Mouse (Mus musculus): Measurements from ENCODE around the gene Son. TPM values are rescaled to one million over a fixed set of nuclear protein-coding genes. Genes with fewer than 3 reads are reported as not detected.
A peak's percentile ranks its signal among the peaks of the same experiment; 100 is the strongest.
"Not testable (repeated sequence)": the region's sequence is repeated elsewhere in the genome, so short reads cannot be mapped to it uniquely, and the experiment has no call there.

The Son gene
- polyA plus RNA-seq, 1 experiment, result 31.9 TPM

DNA sequence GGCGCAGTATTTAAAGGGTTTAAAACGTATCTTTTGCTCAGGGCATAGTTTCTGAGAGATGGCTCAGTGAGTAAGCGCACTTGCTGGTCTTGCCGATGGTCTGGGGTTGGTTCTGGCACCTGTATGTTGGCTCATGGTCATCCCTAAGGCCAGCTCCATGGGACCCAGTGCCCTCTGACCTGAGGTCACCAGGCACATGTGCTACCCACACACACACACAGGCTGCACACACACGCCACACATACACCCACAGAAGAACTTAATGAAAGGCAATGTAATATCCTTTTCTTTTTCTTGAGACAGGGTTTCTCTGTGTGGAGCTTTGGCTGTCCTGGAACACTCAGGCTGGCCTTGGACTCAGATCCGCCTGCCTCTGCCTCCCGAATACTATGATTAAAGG lies 14.4 kb upstream of the Son start:
- TF ChIP-seq FLI1 (IDR thresholded peaks at IDR 0.05; ENCODE audit: low read length), result no peak
- TF ChIP-seq GATA1 (IDR thresholded peaks at IDR 0.05; ENCODE audit: borderline replicate concordance, low read length), result no peak
- Histone ChIP-seq H3K9me3 (no peaks in the 10 kb centered on the region), H3K4me3 (replicated peaks) (no peak overlapping the region), H3K27me3 (replicated peaks) (no peaks in the 10 kb centered on the region), H3K36me3 (replicated peaks; ENCODE audit: low read length) (peaks cover 92% of the 10 kb centered on the region), H3K4me1 (peaks cover 27% of the 10 kb centered on the region)

- peaks cover 92% of the 10 kb centered on the region for H3K36me3 ChIP-seq (replicated peaks; ENCODE audit: low read length)
- no peak for TF ChIP-seq FLI1 (IDR thresholded peaks at IDR 0.05; ENCODE audit: low read length)
- no peak for TF ChIP-seq GATA1 (IDR thresholded peaks at IDR 0.05; ENCODE audit: borderline replicate concordance, low read length)
- no peak overlapping the region for H3K4me3 ChIP-seq (replicated peaks)
- no peaks in the 10 kb centered on the region for H3K27me3 ChIP-seq (replicated peaks)
- no peaks in the 10 kb centered on the region for H3K9me3 ChIP-seq
- H3K4me1 ChIP-seq, result peaks cover 23% of the 10 kb centered on the region
Observed at GRCm38 (mm10) chr16:91633641-91634040, 13.7 kb upstream of the Son start.

DNA sequence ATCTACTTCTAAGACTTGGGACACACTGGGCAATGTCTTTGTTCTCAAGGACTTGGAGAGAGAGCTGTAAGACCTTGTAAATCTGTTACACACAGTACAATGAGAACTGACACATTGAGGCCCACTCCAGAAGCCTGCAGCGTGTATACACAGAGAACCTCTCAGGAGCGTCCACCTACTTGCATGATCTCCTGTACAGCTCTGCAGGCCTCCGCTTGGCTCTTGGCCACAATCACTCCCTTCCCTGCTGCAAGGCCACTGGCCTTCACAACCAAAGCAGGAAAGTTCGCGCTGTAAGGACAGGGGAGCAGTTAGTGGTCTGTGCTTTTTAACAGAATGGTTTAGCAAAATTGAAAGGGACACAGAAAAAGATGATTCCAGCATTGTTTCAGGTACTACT lies 8.1 kb upstream of the Son start:
- TF ChIP-seq FLI1 (IDR thresholded peaks at IDR 0.05; ENCODE audit: low read length) (no peak), GATA1 (IDR thresholded peaks at IDR 0.05; ENCODE audit: borderline replicate concordance, low read length) (no peak)
- no peaks in the 10 kb centered on the region for H3K27me3 ChIP-seq (replicated peaks)
- H3K36me3 ChIP-seq (replicated peaks; ENCODE audit: low read length), result peaks cover 84% of the 10 kb centered on the region
- peaks cover 4% of the 10 kb centered on the region for H3K4me1 ChIP-seq
- no peaks in the 10 kb centered on the region for H3K9me3 ChIP-seq
- no peak overlapping the region for H3K4me3 ChIP-seq (replicated peaks)

DNA sequence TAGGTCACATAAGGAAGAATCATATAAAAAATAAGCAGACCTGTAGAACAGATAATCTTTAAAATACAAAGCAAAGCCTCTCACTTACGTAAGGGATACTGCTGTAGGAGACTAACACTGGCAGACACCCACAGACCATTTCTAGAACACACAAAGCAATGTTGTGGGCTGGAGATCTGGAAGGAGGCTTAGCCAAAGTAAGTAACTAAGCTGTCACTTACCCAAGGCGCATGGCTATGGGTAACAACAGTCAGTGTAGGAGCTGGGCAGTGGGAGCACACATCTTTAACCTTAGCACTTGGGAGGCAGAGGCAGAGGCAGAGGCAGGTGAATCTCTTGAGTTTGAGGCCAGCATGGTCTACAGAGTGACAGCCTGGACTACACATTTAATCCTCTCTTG lies 7.7 kb upstream of the Son start:
- peaks cover 9% of the 10 kb centered on the region for H3K4me1 ChIP-seq
- H3K9me3 ChIP-seq, result no peaks in the 10 kb centered on the region
- H3K4me3 ChIP-seq (replicated peaks), result no peak overlapping the region
- no peak for TF ChIP-seq GATA1 (IDR thresholded peaks at IDR 0.05; ENCODE audit: borderline replicate concordance, low read length)
- TF ChIP-seq FLI1 (IDR thresholded peaks at IDR 0.05; ENCODE audit: low read length), result no peak
- H3K36me3 ChIP-seq (replicated peaks; ENCODE audit: low read length), result peaks cover 84% of the 10 kb centered on the region
- no peaks in the 10 kb centered on the region for H3K27me3 ChIP-seq (replicated peaks)

DNA sequence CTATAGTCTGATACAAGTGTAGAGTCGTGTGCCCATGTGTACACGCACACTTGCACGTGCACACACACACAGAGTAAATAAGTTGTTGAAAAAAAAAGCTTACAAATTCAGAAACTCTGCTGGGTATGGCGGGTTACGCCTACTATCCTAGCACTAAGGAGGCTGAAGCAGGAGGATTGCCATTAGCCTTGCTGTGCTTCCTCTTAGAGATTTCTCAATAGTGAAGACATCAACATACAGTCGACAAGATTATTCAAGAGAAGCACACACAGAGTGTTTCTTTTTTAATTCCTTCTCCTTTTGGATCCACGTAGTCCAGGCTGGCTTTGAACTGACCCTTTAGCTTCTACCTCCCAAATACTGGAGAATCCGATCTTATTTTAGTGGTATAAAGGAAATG lies 7.1 kb upstream of the Son start:
- H3K27me3 ChIP-seq (replicated peaks), result no peaks in the 10 kb centered on the region
- no peaks in the 10 kb centered on the region for H3K9me3 ChIP-seq
- H3K4me1 ChIP-seq, result peaks cover 10% of the 10 kb centered on the region
- peaks cover 79% of the 10 kb centered on the region for H3K36me3 ChIP-seq (replicated peaks; ENCODE audit: low read length)
- no peak for TF ChIP-seq FLI1 (IDR thresholded peaks at IDR 0.05; ENCODE audit: low read length)
- TF ChIP-seq GATA1 (IDR thresholded peaks at IDR 0.05; ENCODE audit: borderline replicate concordance, low read length), result no peak
- H3K4me3 ChIP-seq (replicated peaks), result no peak overlapping the region

DNA sequence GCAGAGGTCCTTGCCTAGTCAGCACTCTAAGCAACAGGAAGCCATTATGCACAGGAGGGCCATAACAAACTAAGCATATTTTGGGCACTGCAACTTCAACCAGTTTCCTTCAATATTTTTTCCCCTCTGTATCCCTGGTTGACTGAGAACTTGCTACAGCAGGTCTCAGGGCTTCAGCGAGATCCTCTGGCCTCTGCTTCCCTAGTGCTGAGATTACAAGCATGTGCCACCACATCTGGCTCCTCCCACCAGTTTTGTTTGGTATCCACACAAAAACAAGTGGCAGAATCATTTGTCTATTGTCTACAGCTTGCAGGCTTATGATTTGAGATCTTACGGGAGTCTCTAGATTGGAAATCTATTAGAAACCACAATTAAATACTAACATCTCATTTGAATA lies 2.4 kb upstream of the Son start:
- Histone ChIP-seq H3K9me3 (no peaks in the 10 kb centered on the region), H3K36me3 (replicated peaks; ENCODE audit: low read length) (peaks cover 32% of the 10 kb centered on the region), H3K4me3 (replicated peaks) (peak overlapping the region; percentile 59), H3K4me1 (peaks cover 20% of the 10 kb centered on the region), H3K27me3 (replicated peaks) (no peaks in the 10 kb centered on the region)
- TF ChIP-seq FLI1 (IDR thresholded peaks at IDR 0.05; ENCODE audit: low read length) (no peak), GATA1 (IDR thresholded peaks at IDR 0.05; ENCODE audit: borderline replicate concordance, low read length) (no peak)

GRCm38 (mm10) chr16:91645420-91645819 lies 1.9 kb upstream of the Son start:
- not testable (repeated sequence) for H3K9me3 ChIP-seq; H3K27me3 ChIP-seq (replicated peaks)
- H3K4me3 ChIP-seq (replicated peaks), result peak overlapping the region; percentile 96

GRCm38 (mm10) chr16:91645995-91646602 lies 1.2 kb upstream of the Son start:
- H3K9me3 ChIP-seq, result no peaks in the 10 kb centered on the region
- TF ChIP-seq GATA1 (IDR thresholded peaks at IDR 0.05; ENCODE audit: borderline replicate concordance, low read length), result no peak
- no peak for TF ChIP-seq FLI1 (IDR thresholded peaks at IDR 0.05; ENCODE audit: low read length)
- peaks cover 31% of the 10 kb centered on the region for H3K36me3 ChIP-seq (replicated peaks; ENCODE audit: low read length)
- peaks cover 28% of the 10 kb centered on the region for H3K4me1 ChIP-seq
- peak overlapping the region; percentile 96 for H3K4me3 ChIP-seq (replicated peaks)
- no peaks in the 10 kb centered on the region for H3K27me3 ChIP-seq (replicated peaks)

More at GRCm38 (mm10) chr16:91645420-91645819, 1.9 kb upstream of the Son start:
- peaks cover 31% of the 10 kb centered on the region for H3K36me3 ChIP-seq (replicated peaks; ENCODE audit: low read length)
- H3K4me1 ChIP-seq, result peaks cover 24% of the 10 kb centered on the region

DNA sequence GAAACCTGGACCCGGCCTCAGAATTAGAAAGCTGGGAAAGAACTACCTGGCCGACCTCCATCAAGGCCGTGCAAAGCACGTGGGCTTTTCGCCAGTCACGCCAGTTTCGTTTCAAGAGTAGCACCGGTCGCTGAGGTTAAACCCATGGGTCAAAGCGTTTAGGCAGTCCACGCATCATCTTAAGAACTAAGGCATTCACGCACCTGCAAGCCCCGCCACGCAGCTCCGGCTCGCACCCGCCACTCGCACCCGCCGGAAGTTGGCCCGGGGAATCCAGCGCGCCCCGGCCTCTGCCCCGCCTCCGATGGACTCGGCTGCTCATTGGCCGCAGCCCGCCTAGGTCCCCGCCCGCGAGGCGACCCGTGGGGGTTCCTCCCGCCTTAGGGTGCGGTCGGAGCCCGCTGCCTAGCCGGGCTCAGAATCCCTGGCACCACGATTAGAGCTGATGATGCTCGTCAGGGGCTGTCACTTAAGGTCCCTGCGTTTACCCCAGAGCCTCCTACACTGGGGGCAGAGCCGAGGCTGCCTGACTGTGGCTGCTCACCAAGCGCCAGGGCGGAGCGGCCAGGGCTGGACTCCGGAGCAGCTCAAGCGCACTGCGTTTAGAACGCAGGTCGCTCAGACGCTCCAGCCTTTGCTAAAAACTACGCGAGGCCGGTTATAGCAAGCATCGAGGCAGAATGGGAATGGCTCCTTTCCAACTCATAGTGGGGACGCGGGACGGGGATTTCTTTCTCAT lies 456 bp upstream of the Son start, which contains the start of gene Gart:
Gene Gart, minus strand, starts transcription at position 272 of the 739 bp plus-strand sequence.
- Histone ChIP-seq H3K27me3 (replicated peaks) (no peaks in the 10 kb centered on the region), H3K9me3 (no peaks in the 10 kb centered on the region), H3K4me1 (peaks cover 35% of the 10 kb centered on the region), H3K36me3 (replicated peaks; ENCODE audit: low read length) (peaks cover 31% of the 10 kb centered on the region), H3K4me3 (replicated peaks) (peak within 1 kb of the TSS; percentile 96)
- TF ChIP-seq GATA1 (IDR thresholded peaks at IDR 0.05; ENCODE audit: borderline replicate concordance, low read length), result no peak
- no peak for TF ChIP-seq FLI1 (IDR thresholded peaks at IDR 0.05; ENCODE audit: low read length)

GRCm38 (mm10) chr16:91648220-91648550 lies 879 bp downstream of the Son start:
- TF ChIP-seq FLI1 (IDR thresholded peaks at IDR 0.05; ENCODE audit: low read length), result no peak
- Histone ChIP-seq H3K36me3 (replicated peaks; ENCODE audit: low read length) (peaks cover 31% of the 10 kb centered on the region), H3K27me3 (replicated peaks) (no peaks in the 10 kb centered on the region), H3K9me3 (no peaks in the 10 kb centered on the region), H3K4me1 (peaks cover 44% of the 10 kb centered on the region), H3K4me3 (replicated peaks) (peak overlapping the region; percentile 96)
